Mouse (Mus musculus) liver, adult 2 months (tissue): ENCODE data around the gene Sh2d1b2.

Experiments
- CTCF ChIP-seq: fragments of 200-500 bp; IDR thresholded peaks from 2 replicates; pipeline ENCODE4 v1.5.1; 2011; ENCODE audit warnings: low read depth, low read length, control low read depth
- POLR2A ChIP-seq: fragments of 200-500 bp; IDR thresholded peaks from 2 replicates; pipeline ENCODE4 v1.6.1; 2011; ENCODE audit warnings: low read length, control low read depth; ENCODE audit not compliant: insufficient read depth; ENCODE audit errors: extremely low read depth

- TF ChIP-seq POLR2A (no peak), CTCF (no peak)
Observed at GRCm38 (mm10) chr1:170190225-170190624, 42.3 kb upstream of the Sh2d1b2 start.
